Mouse (Mus musculus): Measurements from ENCODE around the gene Shcbp1. TPM values are rescaled to one million over a fixed set of nuclear protein-coding genes. Genes with fewer than 3 reads are reported as not detected.
"Not testable (repeated sequence)": the region's sequence is repeated elsewhere in the genome, so short reads cannot be mapped to it uniquely, and the experiment has no call there.

Gene Shcbp1
- 14.6 and 17.9 TPM in 2 replicates for polyA plus RNA-seq (2015; fragmentation: Nextera tagmentation; extraction: Ambion mirVana)

DNA sequence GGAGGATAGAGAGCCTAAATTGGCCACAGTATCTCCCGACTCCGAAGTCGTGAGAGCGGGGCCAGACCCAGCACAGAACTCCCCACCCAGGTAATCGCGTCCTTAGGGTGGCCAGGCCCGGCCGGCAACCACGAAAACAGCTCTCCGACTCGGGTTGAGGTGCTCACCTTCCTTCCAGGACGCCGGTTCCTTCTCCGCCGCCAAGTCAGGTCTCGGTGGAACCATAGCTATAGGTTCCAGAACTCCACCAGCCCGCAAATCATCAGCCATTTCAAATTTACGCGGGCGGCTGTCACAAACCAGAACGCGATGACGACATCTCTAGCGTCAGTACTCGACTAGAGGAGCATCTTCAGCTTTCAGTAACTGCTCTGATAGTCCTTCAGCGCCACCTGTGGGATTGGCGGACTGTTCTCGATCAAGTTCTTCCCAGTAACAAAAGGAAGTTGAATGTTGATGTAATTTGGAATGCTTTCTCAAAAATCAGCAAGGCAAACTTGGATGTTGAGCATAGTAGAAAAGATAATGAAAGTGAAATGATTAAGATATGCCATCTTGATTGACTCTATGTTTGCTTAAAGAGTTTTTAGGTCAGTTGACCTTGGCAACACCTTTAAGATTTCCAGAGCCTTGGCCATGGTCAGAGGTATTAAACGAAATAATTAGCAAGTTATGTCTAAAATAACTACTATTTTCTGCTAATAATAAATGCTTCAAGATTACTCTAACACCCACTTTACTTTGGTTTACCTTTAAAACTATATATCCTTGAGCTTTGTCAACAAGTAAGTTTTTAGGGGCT lies at the start of gene Shcbp1:
TSS of gene Shcbp1 (minus strand) at position 314 of the 802 bp plus-strand sequence.
- Histone ChIP-seq H3K4me1 (replicated peaks) (peaks cover 11% of the 10 kb centered on the region), H3K27ac (no peak within 1 kb of the TSS), H3K36me3 (peaks cover 5% of the 10 kb centered on the region; the same call in 1 of the 2 replicates), H3K9me3 (no peaks in the 10 kb centered on the region), H3K9ac (peak within 1 kb of the TSS; percentile 59), H3K4me3 (peak within 1 kb of the TSS; percentile 61), H3K4me2 (peak within 1 kb of the TSS; percentile 82), H3K27me3 (no peaks in the 10 kb centered on the region)
- WGBS, result 8% methylated on average over 29 of the region's 29 CpGs
- ATAC-seq (ENCODE audit: low FRiP score), result peak; percentile 98

DNA sequence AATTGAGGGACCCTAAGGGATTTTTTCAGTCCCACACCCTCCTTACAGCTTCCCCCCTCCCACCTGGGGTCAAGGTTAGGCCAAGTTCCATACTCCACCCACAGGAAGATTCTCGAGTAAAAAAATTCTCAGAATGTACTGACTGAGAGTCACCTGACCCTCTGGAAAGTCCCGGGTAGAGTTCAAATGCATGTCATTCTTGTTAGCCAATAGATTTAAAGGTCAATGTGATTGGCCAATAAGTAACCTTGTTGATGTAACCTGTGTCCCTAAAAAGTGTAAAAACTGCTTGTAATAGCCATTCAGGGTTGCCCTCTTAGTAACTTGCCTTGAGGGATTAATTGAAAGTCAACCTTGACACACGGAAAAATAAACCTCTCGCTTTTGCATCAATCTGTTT lies 29.5 kb upstream of the Shcbp1 start:
- H3K4me3 ChIP-seq, result no peak overlapping the region
- no peak overlapping the region for H3K9ac ChIP-seq
- no peaks in the 10 kb centered on the region for H3K27me3 ChIP-seq
- no peaks in the 10 kb centered on the region for H3K9me3 ChIP-seq
- no peaks in the 10 kb centered on the region for H3K36me3 ChIP-seq
- no peak overlapping the region for H3K4me2 ChIP-seq
- no peak for ATAC-seq (ENCODE audit: low FRiP score)
- H3K4me1 ChIP-seq (replicated peaks), result no peaks in the 10 kb centered on the region
- no peak overlapping the region for H3K27ac ChIP-seq
- 88% methylated on average over 4 of the region's 4 CpGs for WGBS

DNA sequence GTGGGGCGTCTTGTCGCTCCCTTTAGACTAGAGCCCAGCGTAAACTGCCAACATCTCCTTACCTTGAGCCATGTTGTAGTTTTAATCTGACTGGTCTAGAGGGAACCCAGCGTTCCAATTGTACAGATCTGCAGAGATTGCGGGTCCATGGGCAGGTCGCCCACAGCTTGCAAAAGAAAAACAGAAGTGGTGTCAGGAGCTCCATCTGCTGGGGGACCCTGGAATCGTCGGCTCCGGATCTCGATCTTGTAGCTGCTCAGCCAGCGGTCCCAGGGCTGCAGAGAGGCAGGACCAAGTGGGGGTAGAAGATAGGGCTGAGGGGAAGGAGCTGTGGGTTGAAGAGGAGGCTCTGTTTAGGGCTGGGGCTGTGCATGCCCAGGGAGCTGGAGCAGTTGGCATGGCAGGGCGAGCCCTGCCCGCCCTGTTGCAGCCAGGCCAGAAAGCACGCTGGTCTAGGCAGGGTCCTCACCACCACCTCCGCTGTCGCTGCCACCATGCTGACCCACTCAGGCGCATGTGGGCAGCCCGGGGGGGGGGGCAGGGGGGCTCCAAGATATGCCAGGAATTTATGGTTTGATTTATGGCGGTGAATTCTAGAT lies 21.3 kb upstream of the Shcbp1 start:
- no peaks in the 10 kb centered on the region for H3K9me3 ChIP-seq
- no peaks in the 10 kb centered on the region for H3K4me1 ChIP-seq (replicated peaks)
- no peaks in the 10 kb centered on the region for H3K36me3 ChIP-seq
- no peak overlapping the region for H3K27ac ChIP-seq
- H3K9ac ChIP-seq, result no peak overlapping the region
- H3K4me2 ChIP-seq, result no peak overlapping the region; the same call in 1 of the 2 replicates
- H3K27me3 ChIP-seq, result no peaks in the 10 kb centered on the region
- 58% methylated on average over 19 of the region's 19 CpGs for WGBS
- no peak overlapping the region for H3K4me3 ChIP-seq
- ATAC-seq (ENCODE audit: low FRiP score), result peak; percentile 63; the same call in 1 of the 2 replicates

DNA sequence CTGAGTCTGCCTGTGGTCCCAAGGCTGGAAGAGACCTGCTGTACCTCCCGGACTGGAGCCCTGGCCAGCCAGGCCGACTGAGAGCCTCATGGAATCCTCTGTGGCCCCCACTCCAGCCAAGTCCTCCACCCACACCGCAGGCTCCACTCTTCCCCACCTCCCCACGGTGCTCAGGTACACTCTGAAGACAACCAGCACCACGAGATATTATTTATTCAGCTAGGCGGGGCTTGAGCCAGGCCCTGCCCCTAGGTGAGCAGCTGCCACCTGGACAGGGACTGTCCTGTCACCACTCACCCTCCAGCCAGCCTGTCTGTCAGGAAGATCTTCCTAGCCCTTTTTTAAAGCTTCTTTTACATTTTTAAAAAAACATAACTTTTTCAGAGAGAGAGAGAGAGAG lies 1.1 kb downstream of the Shcbp1 start:
- Histone ChIP-seq H3K4me3 (peak overlapping the region; percentile 61; the same call in 1 of the 2 replicates), H3K27ac (no peak overlapping the region), H3K27me3 (no peaks in the 10 kb centered on the region), H3K4me1 (replicated peaks) (peaks cover 11% of the 10 kb centered on the region), H3K9me3 (0 out of 2 replicates have a peak, but pooled peaks cover 2% of the 10 kb centered on the region), H3K9ac (no peak overlapping the region), H3K36me3 (peaks cover 6% of the 10 kb centered on the region; the same call in 1 of the 2 replicates), H3K4me2 (peak overlapping the region; percentile 82; the same call in 1 of the 2 replicates)
- no peak for ATAC-seq (ENCODE audit: low FRiP score)
- WGBS, result 75% methylated on average over 6 of the region's 6 CpGs

DNA sequence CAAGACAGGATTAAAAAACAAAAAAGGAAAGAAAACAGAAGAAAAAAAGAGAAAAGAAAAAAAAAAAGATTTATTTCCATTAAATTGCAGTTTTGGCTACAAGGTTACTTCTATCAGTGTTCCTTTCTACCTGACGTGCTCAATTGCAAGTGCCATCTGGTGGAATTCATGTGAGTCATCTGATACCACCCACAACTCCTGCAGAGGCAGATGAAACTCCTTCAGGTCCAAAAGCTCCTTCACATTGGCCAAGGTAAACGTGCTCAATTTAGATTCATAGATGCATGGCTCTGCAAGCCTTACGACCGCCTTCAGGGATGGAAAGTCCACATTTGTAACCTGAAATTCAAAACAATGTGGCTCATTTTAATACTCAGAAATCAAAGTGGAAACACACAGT lies 14.6 kb downstream of the Shcbp1 start:
- ATAC-seq (ENCODE audit: low FRiP score), result no peak
- 92% methylated on average over 4 of the region's 4 CpGs for WGBS
- H3K9me3 ChIP-seq, result no peaks in the 10 kb centered on the region

DNA sequence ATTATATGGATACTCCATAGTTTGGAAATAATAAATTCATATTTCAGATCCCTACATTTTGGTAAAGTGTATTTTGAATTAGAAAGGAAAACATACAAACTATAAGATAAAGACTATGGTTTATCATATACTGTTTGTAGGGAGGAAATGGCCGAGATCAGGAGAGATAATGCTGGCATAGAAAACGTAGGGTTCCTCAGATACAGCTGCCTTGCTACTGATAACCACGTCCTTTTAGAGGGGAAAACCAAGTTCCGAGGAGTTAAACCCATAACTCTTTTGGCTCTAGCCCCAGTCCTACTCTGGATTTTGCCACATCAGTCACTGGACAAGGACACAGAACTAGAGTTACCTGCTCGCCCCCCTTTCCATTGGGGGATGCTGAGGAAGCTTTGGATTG lies 26.3 kb downstream of the Shcbp1 start:
- H3K9ac ChIP-seq, result no peak overlapping the region
- no peaks in the 10 kb centered on the region for H3K4me1 ChIP-seq (replicated peaks)
- no peak overlapping the region for H3K27ac ChIP-seq
- ATAC-seq (ENCODE audit: low FRiP score), result no peak
- H3K36me3 ChIP-seq, result no peaks in the 10 kb centered on the region
- H3K4me2 ChIP-seq, result no peak overlapping the region
- 94% methylated on average over 5 of the region's 5 CpGs for WGBS
- H3K9me3 ChIP-seq, result no peaks in the 10 kb centered on the region
- no peak overlapping the region for H3K4me3 ChIP-seq
- H3K27me3 ChIP-seq, result no peaks in the 10 kb centered on the region

More for the DNA sequence above, 14.6 kb downstream of the Shcbp1 start:
- no peak overlapping the region for H3K4me3 ChIP-seq
- H3K9ac ChIP-seq, result no peak overlapping the region
- no peaks in the 10 kb centered on the region for H3K27me3 ChIP-seq
- no peak overlapping the region for H3K27ac ChIP-seq
- H3K4me2 ChIP-seq, result no peak overlapping the region
- no peaks in the 10 kb centered on the region for H3K36me3 ChIP-seq
- H3K4me1 ChIP-seq (replicated peaks), result no peaks in the 10 kb centered on the region

DNA sequence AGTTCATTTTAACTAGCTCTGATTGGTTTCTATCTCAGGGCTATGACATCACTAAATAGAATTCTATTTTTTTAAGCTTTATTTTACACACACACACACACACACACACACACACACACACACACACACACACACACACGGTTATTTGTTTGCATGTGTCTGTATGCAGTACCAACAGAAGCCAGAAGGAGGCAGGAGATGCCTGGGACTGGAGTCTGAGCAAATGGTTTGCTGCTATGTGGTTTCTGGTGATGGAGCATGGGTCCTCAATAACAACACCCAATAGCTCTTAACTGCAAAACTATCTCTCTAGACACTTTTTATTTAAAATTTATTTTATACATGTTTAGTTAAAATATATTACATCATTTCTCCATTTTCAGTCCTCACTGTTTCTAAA lies 48.4 kb downstream of the Shcbp1 start:
- H3K4me1 ChIP-seq (replicated peaks), result no peaks in the 10 kb centered on the region
- no peak overlapping the region for H3K9ac ChIP-seq
- no peak overlapping the region for H3K4me2 ChIP-seq
- no peak for ATAC-seq (ENCODE audit: low FRiP score)
- no peak overlapping the region for H3K27ac ChIP-seq
- H3K9me3 ChIP-seq, result 0 out of 2 replicates have a peak, but pooled peaks cover 3% of the 10 kb centered on the region
- peaks cover 8% of the 10 kb centered on the region for H3K36me3 ChIP-seq
- no peak overlapping the region for H3K4me3 ChIP-seq
- WGBS, result 80% methylated on average over 1 of the region's 1 CpGs
- no peaks in the 10 kb centered on the region for H3K27me3 ChIP-seq

DNA sequence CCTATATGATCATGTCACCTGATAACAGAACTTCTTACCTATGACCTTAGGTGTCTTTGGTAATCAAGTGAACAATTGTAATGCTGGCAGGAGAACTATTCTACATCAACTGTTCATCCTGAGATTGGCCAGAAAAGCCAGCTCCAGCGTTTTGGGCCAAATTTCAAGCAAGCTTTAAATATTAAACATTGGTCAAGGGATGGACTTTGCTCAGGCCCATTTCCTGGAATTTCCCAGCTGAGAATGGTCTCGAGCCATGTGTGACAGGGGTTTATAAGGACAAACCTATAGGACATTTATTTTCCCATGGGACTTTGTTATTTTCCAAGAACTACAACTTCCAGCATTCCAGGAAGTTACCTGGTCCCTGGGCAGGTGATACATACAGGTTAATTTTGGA lies 63.8 kb downstream of the Shcbp1 start:
- 60% methylated on average over 2 of the region's 2 CpGs for WGBS
- no peak overlapping the region for H3K9ac ChIP-seq
- no peaks in the 10 kb centered on the region for H3K27me3 ChIP-seq
- no peaks in the 10 kb centered on the region for H3K9me3 ChIP-seq
- no peak overlapping the region for H3K4me3 ChIP-seq
- H3K4me1 ChIP-seq (replicated peaks), result no peaks in the 10 kb centered on the region
- no peak overlapping the region for H3K27ac ChIP-seq
- H3K4me2 ChIP-seq, result no peak overlapping the region
- no peaks in the 10 kb centered on the region for H3K36me3 ChIP-seq
- ATAC-seq (ENCODE audit: low FRiP score), result no peak

DNA sequence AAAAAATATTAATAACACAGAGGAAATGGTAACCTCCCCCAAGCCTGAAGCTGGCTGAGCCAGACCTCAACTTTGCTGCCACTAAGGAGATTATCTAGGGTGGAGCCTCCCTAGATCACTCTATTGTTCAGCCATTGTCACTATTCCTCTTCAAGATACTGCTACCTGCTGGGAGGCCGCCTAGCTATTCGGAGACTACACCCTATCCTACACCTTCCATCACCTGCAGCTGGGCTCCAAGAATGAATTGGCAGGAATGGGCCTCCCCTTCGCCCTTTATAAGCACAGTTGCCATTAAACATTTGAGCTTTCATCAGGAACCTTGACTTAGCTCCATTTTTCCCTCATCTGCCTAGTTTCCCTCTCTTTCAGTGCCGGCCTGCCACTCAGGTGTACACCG lies 71.0 kb downstream of the Shcbp1 start:
- H3K4me3 ChIP-seq; H3K9me3 ChIP-seq; H3K4me2 ChIP-seq; H3K27ac ChIP-seq; H3K27me3 ChIP-seq; H3K36me3 ChIP-seq; H3K4me1 ChIP-seq (replicated peaks); ATAC-seq (ENCODE audit: low FRiP score); H3K9ac ChIP-seq: not testable (repeated sequence)
- 81% methylated on average over 5 of the region's 5 CpGs for WGBS

DNA sequence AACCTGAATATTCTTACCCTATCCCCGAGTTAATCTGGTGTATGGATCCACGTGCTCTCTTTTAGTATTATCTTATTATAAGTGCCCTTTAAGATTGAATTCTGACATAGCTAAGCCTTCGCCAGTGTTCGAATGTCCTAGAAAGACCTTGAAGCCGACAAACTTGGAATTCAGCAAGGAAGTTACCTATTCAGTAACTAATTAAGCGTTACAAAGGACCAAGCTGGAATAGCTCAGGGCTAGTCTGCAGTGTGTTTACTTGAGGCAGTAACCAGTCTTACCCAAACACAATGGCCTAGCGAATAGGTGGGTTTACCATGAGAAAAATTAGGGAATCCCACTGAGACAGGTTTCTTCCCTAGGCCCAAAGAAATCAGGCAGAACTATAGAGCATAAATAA lies 71.5 kb downstream of the Shcbp1 start:
- not testable (repeated sequence) for H3K27ac ChIP-seq; H3K9me3 ChIP-seq; ATAC-seq (ENCODE audit: low FRiP score); H3K4me2 ChIP-seq; H3K9ac ChIP-seq; H3K27me3 ChIP-seq; H3K4me3 ChIP-seq; H3K36me3 ChIP-seq; H3K4me1 ChIP-seq (replicated peaks)
- 82% methylated on average over 7 of the region's 7 CpGs for WGBS

DNA sequence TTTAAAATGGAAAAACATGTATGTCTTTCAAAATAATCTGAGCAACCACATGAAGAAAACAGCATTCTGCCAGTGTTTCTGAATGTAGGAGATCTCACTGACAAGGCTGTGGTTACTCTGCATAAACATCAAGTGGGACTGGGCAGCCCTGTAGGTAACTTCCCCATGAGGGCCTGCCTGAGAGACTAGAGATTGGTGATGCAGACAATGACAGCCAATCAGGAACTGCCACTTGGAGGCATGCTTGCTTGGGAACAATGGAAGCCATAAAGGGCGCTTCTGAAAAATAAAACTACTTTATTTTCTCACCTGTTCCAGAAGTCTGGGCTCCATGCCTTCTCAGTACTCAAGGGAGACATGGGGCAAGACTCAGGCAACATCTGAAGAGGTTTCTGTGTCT lies 87.7 kb downstream of the Shcbp1 start:
- no peak overlapping the region for H3K4me3 ChIP-seq
- H3K36me3 ChIP-seq, result no peaks in the 10 kb centered on the region
- no peaks in the 10 kb centered on the region for H3K27me3 ChIP-seq
- no peak overlapping the region for H3K27ac ChIP-seq
- no peaks in the 10 kb centered on the region for H3K4me1 ChIP-seq (replicated peaks)
- H3K4me2 ChIP-seq, result no peak overlapping the region
- 59% methylated on average over 1 of the region's 1 CpGs for WGBS
- H3K9me3 ChIP-seq, result 0 out of 2 replicates have a peak, but pooled peaks cover 3% of the 10 kb centered on the region
- H3K9ac ChIP-seq, result no peak overlapping the region
- no peak for ATAC-seq (ENCODE audit: low FRiP score)
